Mouse (Mus musculus): ENCODE measurements at regions not wholly inside any gene's neighbourhood (a gene's known extent, or its start where the extent isn't known, plus 50 kb on each side); places are given as distances from the start of the nearest gene placed in this dataset.

- no peak for TF ChIP-seq GATA1 (IDR thresholded peaks at IDR 0.05; ENCODE audit: borderline replicate concordance, low read length)
- TF ChIP-seq FLI1 (IDR thresholded peaks at IDR 0.05; ENCODE audit: low read length), result no peak
Observed at GRCm38 (mm10) chr3:149664624-149665023, 674.3 kb upstream of the Adgrl2 start.

All from megakaryocyte, embryonic 14.5 days (primary cell).